Mouse (Mus musculus): ENCODE measurements around the gene Sema3g. TPM values are rescaled to one million over a fixed set of nuclear protein-coding genes. Genes with fewer than 3 reads are reported as not detected.

The Sema3g gene
- polyA plus RNA-seq, 2 experiments: 0.15 TPM; not detected in 1

- H3K36me3 ChIP-seq (replicated peaks; ENCODE audit: control insufficient read depth, insufficient read depth, low read depth): no peaks in the 10 kb centered on the region
- no peak overlapping the region for H3K9ac ChIP-seq (replicated peaks)
- H3K4me3 ChIP-seq (ENCODE audit: insufficient read depth in 1 of 2, low read depth in 2 of 2, low read length in 2 of 2): no peak overlapping the region
- TF ChIP-seq CTCF (IDR thresholded peaks at IDR 0.05; ENCODE audit: low read depth) (no peak), EP300 (IDR thresholded peaks at IDR 0.05; ENCODE audit: low read depth) (no peak)
- no peak for ATAC-seq (ENCODE audit: insufficient read depth)
- no peaks in the 10 kb centered on the region for H3K9me3 ChIP-seq (ENCODE audit: control insufficient read depth, low read length)
- no peak overlapping the region for H3K27ac ChIP-seq
- H3K4me1 ChIP-seq (replicated peaks; ENCODE audit: control insufficient read depth in 2 of 2, insufficient read depth in 2 of 2, low read length in 1 of 2): no peaks in the 10 kb centered on the region; a peak in 1 of 4 replicates
- 27% methylated on average over 1 of the region's 1 CpGs for WGBS (ENCODE audit: insufficient replicate concordance)
- H3K4me2 ChIP-seq (ENCODE audit: low read depth): no peak overlapping the region
- no peaks in the 10 kb centered on the region for H3K27me3 ChIP-seq (ENCODE audit: control insufficient read depth, insufficient read depth, low read length)
- no peak for DNase-seq (ENCODE audit: low read depth in 3 of 3, low spot score in 3 of 3)
Observed at GRCm38 (mm10) chr14:31244777-31245176, 27.1 kb downstream of the Sema3g start.

DNA sequence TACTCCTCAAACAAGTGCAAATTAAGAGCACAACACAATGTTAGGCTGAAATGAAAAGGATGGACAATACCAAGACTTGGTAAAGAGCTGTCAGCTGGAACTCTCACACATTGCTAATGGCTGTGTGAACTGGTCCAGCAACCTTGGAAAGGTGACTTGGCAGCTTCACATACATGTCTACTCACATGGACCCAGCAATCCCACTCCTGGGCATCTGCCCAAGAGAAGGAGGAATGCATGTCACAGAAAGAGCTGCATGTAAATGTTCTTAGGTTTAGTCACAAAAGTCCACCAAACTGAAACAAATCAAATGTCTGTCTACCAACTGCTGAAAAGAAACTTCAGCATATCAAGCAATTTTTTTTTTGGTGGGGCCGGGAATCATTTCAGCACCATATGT is 28.3 kb downstream of the Sema3g start:
- no peaks in the 10 kb centered on the region for H3K36me3 ChIP-seq (replicated peaks; ENCODE audit: control insufficient read depth, insufficient read depth, low read depth)
- TF ChIP-seq EP300 (IDR thresholded peaks at IDR 0.05; ENCODE audit: low read depth): no peak
- no peak for TF ChIP-seq CTCF (IDR thresholded peaks at IDR 0.05; ENCODE audit: low read depth)

DNA sequence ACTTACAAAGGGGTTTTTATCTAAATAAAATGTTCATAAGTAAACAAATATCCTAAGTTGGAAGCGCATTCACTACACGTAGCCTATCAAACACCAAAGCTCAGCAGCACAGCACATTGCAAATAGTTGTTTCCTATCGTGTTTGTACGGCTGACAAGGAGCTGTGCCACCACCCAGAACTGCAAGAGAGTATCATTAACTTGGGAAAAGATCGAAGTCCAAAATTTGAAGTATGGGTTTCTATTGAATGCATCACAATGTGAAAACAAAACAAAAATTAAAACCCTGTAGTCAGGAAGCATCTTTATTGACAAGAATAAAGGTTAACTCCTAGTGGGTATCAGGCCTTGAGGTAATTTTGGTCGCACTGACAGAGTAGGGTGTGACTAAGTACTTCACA is 30.7 kb downstream of the Sema3g start:
- TF ChIP-seq CTCF (IDR thresholded peaks at IDR 0.05; ENCODE audit: low read depth): no peak
- TF ChIP-seq EP300 (IDR thresholded peaks at IDR 0.05; ENCODE audit: low read depth): no peak
- no peak overlapping the region for H3K9ac ChIP-seq (replicated peaks)
- H3K27me3 ChIP-seq (ENCODE audit: control insufficient read depth, insufficient read depth, low read length): no peaks in the 10 kb centered on the region
- DNase-seq (ENCODE audit: low read depth in 3 of 3, low spot score in 3 of 3) (no peak), ATAC-seq (ENCODE audit: insufficient read depth) (no peak)
- peaks cover 7 to 9% of the 10 kb centered on the region in 2 experiments for H3K4me1 ChIP-seq (replicated peaks; ENCODE audit: control insufficient read depth in 2 of 2, insufficient read depth in 2 of 2, low read length in 1 of 2)
- no peak overlapping the region for H3K27ac ChIP-seq
- peaks cover 4% of the 10 kb centered on the region for H3K36me3 ChIP-seq (replicated peaks; ENCODE audit: control insufficient read depth, insufficient read depth, low read depth)
- WGBS (ENCODE audit: insufficient replicate concordance): 80% methylated on average over 6 of the region's 6 CpGs
- no peak overlapping the region for H3K4me2 ChIP-seq (ENCODE audit: low read depth)
- no peak overlapping the region for H3K4me3 ChIP-seq (ENCODE audit: insufficient read depth in 1 of 2, low read depth in 2 of 2, low read length in 2 of 2)
- no peaks in the 10 kb centered on the region for H3K9me3 ChIP-seq (ENCODE audit: control insufficient read depth, low read length)

More for the DNA sequence above, 28.3 kb downstream of the Sema3g start:
- DNase-seq (ENCODE audit: low read depth in 3 of 3, low spot score in 3 of 3): no peak
- ATAC-seq (ENCODE audit: insufficient read depth): no peak
- Histone ChIP-seq H3K9me3 (ENCODE audit: control insufficient read depth, low read length) (no peaks in the 10 kb centered on the region), H3K4me2 (ENCODE audit: low read depth) (no peak overlapping the region), H3K4me1 (replicated peaks; ENCODE audit: control insufficient read depth in 2 of 2, insufficient read depth in 2 of 2, low read length in 1 of 2) (peaks cover 0 to 4% of the 10 kb centered on the region in 2 experiments; a peak in 3 of 4 replicates), H3K27me3 (ENCODE audit: control insufficient read depth, insufficient read depth, low read length) (no peaks in the 10 kb centered on the region), H3K4me3 (ENCODE audit: insufficient read depth in 1 of 2, low read depth in 2 of 2, low read length in 2 of 2) (no peak overlapping the region), H3K9ac (replicated peaks) (no peak overlapping the region), H3K27ac (no peak overlapping the region)
- 74% methylated on average over 1 of the region's 1 CpGs for WGBS (ENCODE audit: insufficient replicate concordance)

DNA sequence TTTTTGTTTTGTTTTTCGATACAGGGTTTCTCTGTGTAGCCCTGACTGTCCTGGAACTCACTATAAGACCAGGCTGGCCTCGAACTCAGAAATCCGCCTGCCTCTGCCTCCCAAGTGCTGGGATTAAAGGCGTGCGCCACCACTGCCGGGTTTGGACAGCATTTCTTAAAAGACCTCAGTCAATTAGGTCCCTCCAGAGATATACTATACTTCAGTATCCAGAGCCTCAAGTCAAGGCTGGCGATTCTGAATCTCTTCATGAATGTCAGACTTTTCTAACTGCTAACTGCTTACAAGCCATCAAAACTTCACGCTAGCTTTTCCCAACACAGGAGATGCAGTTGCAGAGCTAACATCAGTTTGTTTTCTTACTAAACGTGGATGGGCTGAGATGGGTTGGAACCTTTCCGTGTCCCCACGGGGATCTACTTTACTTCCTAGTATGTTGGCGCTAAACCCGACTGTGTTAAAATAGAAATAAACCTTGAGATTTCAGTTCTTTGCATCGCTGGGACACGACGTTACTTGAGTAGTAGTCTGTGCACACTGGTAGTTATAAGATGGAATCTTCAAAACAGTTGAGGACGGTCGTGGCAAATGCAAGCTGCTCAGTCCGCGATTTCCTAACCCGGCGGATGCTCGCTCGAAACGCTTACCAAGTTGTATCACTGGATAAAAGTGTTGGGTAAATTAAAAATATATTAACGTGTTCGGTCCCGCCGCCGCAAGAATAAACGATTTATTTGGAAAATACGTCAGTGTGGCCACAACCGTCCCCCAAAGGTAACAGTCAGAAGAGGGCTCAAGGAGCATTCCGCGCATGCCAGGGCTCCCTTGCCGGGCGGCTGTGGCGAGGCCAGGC is 32.8 kb downstream of the Sema3g start:
- peak overlapping the region; percentile 58 for H3K27ac ChIP-seq
- DNase-seq (ENCODE audit: low read depth in 3 of 3, low spot score in 3 of 3): peak in 1 of 3 experiments; percentile 18
- peak overlapping the region; percentile 64 to 88 for H3K4me3 ChIP-seq (ENCODE audit: insufficient read depth in 1 of 2, low read depth in 2 of 2, low read length in 2 of 2)
- H3K9me3 ChIP-seq (ENCODE audit: control insufficient read depth, low read length): no peaks in the 10 kb centered on the region
- ATAC-seq (ENCODE audit: insufficient read depth): peak; percentile 82
- WGBS (ENCODE audit: insufficient replicate concordance): 14% methylated on average over 38 of the region's 38 CpGs
- peaks cover 7 to 9% of the 10 kb centered on the region in 2 experiments for H3K4me1 ChIP-seq (replicated peaks; ENCODE audit: control insufficient read depth in 2 of 2, insufficient read depth in 2 of 2, low read length in 1 of 2)
- peak overlapping the region; percentile 97 for H3K4me2 ChIP-seq (ENCODE audit: low read depth)
- peak overlapping the region; percentile 64 for H3K9ac ChIP-seq (replicated peaks)
- no peaks in the 10 kb centered on the region for H3K27me3 ChIP-seq (ENCODE audit: control insufficient read depth, insufficient read depth, low read length)
- TF ChIP-seq EP300 (IDR thresholded peaks at IDR 0.05; ENCODE audit: low read depth) (no peak), CTCF (IDR thresholded peaks at IDR 0.05; ENCODE audit: low read depth) (no peak)
- peaks cover 24% of the 10 kb centered on the region for H3K36me3 ChIP-seq (replicated peaks; ENCODE audit: control insufficient read depth, insufficient read depth, low read depth)

DNA sequence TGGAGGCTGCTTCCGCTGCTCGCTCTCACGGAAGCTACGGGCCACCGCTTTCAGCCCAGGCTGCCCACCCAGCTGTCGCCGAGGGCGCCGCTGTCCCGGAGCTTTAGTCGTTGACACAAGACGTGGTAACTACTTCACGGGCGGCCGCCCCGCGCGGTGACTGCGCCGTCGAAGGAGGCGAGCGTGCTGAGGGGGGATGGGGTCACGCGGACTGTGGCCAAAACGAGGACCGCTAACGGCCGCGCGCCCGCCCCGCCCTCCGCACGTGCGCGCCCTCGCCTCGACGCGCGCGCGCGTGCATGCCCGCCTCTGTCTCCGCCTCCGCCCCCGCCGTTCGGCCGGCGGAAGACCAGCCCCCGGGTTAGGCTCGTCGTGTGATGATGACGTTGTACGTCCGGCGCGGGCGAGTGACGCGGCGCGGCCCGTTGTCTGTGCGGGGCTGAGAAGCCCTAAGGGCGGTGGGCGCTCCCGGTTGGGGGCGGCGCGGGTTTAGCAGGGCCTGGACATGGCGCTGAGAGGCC is 33.5 kb downstream of the Sema3g start, which contains the start of the genes Phf7 and Bap1:
Gene Phf7 (minus strand): TSS at position 234 of the 521 bp plus-strand sequence.
Gene Bap1 (plus strand): TSS at position 367 of the 521 bp plus-strand sequence.
- H3K4me3 ChIP-seq (ENCODE audit: insufficient read depth in 1 of 2, low read depth in 2 of 2, low read length in 2 of 2): peak within 1 kb of the TSS; percentile 88 to 97
- H3K27me3 ChIP-seq (ENCODE audit: control insufficient read depth, insufficient read depth, low read length): no peaks in the 10 kb centered on the region
- peak; percentile 86 to 90 (median 86) for DNase-seq (ENCODE audit: low read depth in 3 of 3, low spot score in 3 of 3)
- WGBS (ENCODE audit: insufficient replicate concordance): under 1% methylated on average over 75 of the region's 75 CpGs
- no peaks in the 10 kb centered on the region for H3K9me3 ChIP-seq (ENCODE audit: control insufficient read depth, low read length)
- peak within 1 kb of the TSS; percentile 58 for H3K27ac ChIP-seq
- peaks cover 31% of the 10 kb centered on the region for H3K36me3 ChIP-seq (replicated peaks; ENCODE audit: control insufficient read depth, insufficient read depth, low read depth)
- peak within 1 kb of the TSS; percentile 94 for H3K9ac ChIP-seq (replicated peaks)
- peaks cover 7 to 9% of the 10 kb centered on the region in 2 experiments for H3K4me1 ChIP-seq (replicated peaks; ENCODE audit: control insufficient read depth in 2 of 2, insufficient read depth in 2 of 2, low read length in 1 of 2)
- TF ChIP-seq CTCF (IDR thresholded peaks at IDR 0.05; ENCODE audit: low read depth) (no peak; the same call in 1 of the 2 replicates), EP300 (IDR thresholded peaks at IDR 0.05; ENCODE audit: low read depth) (no peak)
- peak within 1 kb of the TSS; percentile 97 for H3K4me2 ChIP-seq (ENCODE audit: low read depth)
- peak; percentile 91 for ATAC-seq (ENCODE audit: insufficient read depth)

All from liver, embryonic 14.5 days (tissue).